Mouse (Mus musculus) spleen, postnatal 4 days (tissue): ENCODE measurements around the gene Ctnnd2.
"Not testable (repeated sequence)": the region's sequence is repeated elsewhere in the genome, so short reads cannot be mapped to it uniquely, and the experiment has no call there.

ENCODE experiments used
- DNase-seq, 2 experiments: peaks; one replicate each; pipeline ENCODE4 v3.0.0; 2022; ENCODE audit warnings: low spot score in 2 of 2

Gene Ctnnd2

GRCm38 (mm10) chr15:30172391-30173281 lies at the start of gene Ctnnd2:
TSS of gene Ctnnd2 (plus strand) at chr15:30172593.
- DNase-seq: peak in 1 of 2 experiments; percentile 58

- no peak for DNase-seq
Measured at GRCm38 (mm10) chr15:30130705-30131104, 41.7 kb upstream of the Ctnnd2 start.

GRCm38 (mm10) chr15:30139626-30140025 lies 32.8 kb upstream of the Ctnnd2 start:
- DNase-seq: not testable (repeated sequence)

GRCm38 (mm10) chr15:30145413-30145812 lies 27.0 kb upstream of the Ctnnd2 start:
- DNase-seq: no peak

GRCm38 (mm10) chr15:30152176-30152575 lies 20.2 kb upstream of the Ctnnd2 start:
- no peak for DNase-seq

- no peak for DNase-seq
Measured at GRCm38 (mm10) chr15:30157975-30158374, 14.4 kb upstream of the Ctnnd2 start.

GRCm38 (mm10) chr15:30170031-30170430 lies 2.4 kb upstream of the Ctnnd2 start:
- no peak for DNase-seq

GRCm38 (mm10) chr15:30171493-30172195 lies 749 bp upstream of the Ctnnd2 start:
- DNase-seq: no peak

GRCm38 (mm10) chr15:30173370-30173941 lies 1.1 kb downstream of the Ctnnd2 start:
- no peak for DNase-seq

GRCm38 (mm10) chr15:30174321-30174720 lies 1.9 kb downstream of the Ctnnd2 start:
- no peak for DNase-seq

GRCm38 (mm10) chr15:30184020-30184419 lies 11.6 kb downstream of the Ctnnd2 start:
- DNase-seq: no peak

- DNase-seq: no peak
Measured at GRCm38 (mm10) chr15:30190872-30191271, 18.5 kb downstream of the Ctnnd2 start.

- DNase-seq: no peak
Measured at GRCm38 (mm10) chr15:30191931-30192668, 19.7 kb downstream of the Ctnnd2 start.

- DNase-seq: no peak
Measured at GRCm38 (mm10) chr15:30198429-30198828, 26.0 kb downstream of the Ctnnd2 start.

GRCm38 (mm10) chr15:30199785-30200184 lies 27.4 kb downstream of the Ctnnd2 start:
- DNase-seq: no peak

GRCm38 (mm10) chr15:30201211-30201610 lies 28.8 kb downstream of the Ctnnd2 start:
- no peak for DNase-seq

- DNase-seq: no peak
Measured at GRCm38 (mm10) chr15:30201617-30202016, 29.2 kb downstream of the Ctnnd2 start.

- no peak for DNase-seq
Measured at GRCm38 (mm10) chr15:30212746-30213145, 40.4 kb downstream of the Ctnnd2 start.

GRCm38 (mm10) chr15:30215871-30216270 lies 43.5 kb downstream of the Ctnnd2 start:
- DNase-seq: no peak

- DNase-seq: no peak
Measured at GRCm38 (mm10) chr15:30229112-30229511, 56.7 kb downstream of the Ctnnd2 start.

- DNase-seq: no peak
Measured at GRCm38 (mm10) chr15:30235210-30236034, 63.0 kb downstream of the Ctnnd2 start.
